In genomic region chr10:78351564-78351886, GRCm38 (mm10) we compare ENCODE assay signal across 8 mouse cellular contexts. TPM values are rescaled to one million over a fixed set of nuclear protein-coding genes. Genes with fewer than 3 reads are reported as not detected.
DNase-seq lines count a peak whose midpoint lies in the region; ATAC-seq and TF ChIP-seq lines count a peak whose summit lies in the region.

No protein-coding gene starts in this region.

- H3K9ac ChIP-seq in ES-Bruce4 (ENCODE audit: low read depth, poor library complexity, severe bottlenecking), result peak overlapping the region; percentile 97
- H3K9ac ChIP-seq in hindbrain, embryonic 11.5 days (ENCODE audit: low read depth, low read length), result peak overlapping the region; percentile 97
- peak overlapping the region; percentile 77 for H3K9ac ChIP-seq in liver, embryonic 12.5 days

- peak overlapping the region; percentile 82 for H3K4me3 ChIP-seq in ES-Bruce4 (ENCODE audit: low read depth, low read length)
- peak overlapping the region; percentile 92 for H3K4me3 ChIP-seq in hindbrain, embryonic 11.5 days (ENCODE audit: low read depth, low read length)
- peak overlapping the region; percentile 71 for H3K4me3 ChIP-seq in liver, embryonic 12.5 days

- no peaks in the 10 kb centered on the region for H3K9me3 ChIP-seq in ES-Bruce4 (replicated peaks; ENCODE audit: control insufficient read depth, insufficient read depth, low read length, poor library complexity, severe bottlenecking)
- no peaks in the 10 kb centered on the region for H3K9me3 ChIP-seq in hindbrain, embryonic 11.5 days (ENCODE audit: control insufficient read depth, low read length)
- H3K9me3 ChIP-seq in liver, embryonic 12.5 days (replicated peaks), result no peaks in the 10 kb centered on the region

- no peak for TF ChIP-seq POLR2A in ES-Bruce4 (IDR thresholded peaks at IDR 0.05; ENCODE audit: insufficient read depth, low read length)

- H3K27me3 ChIP-seq in ES-Bruce4 (ENCODE audit: control insufficient read depth, insufficient read depth, low read length, poor library complexity, severe bottlenecking), result no peaks in the 10 kb centered on the region; the same call in 1 of the 2 replicates
- no peaks in the 10 kb centered on the region for H3K27me3 ChIP-seq in hindbrain, embryonic 11.5 days (ENCODE audit: control insufficient read depth, insufficient read depth, low read length)
- H3K27me3 ChIP-seq in liver, embryonic 12.5 days (replicated peaks), result peaks cover 81% of the 10 kb centered on the region

- DNase-seq in heart, adult 11 months, result peak; percentile 86
- DNase-seq in heart, postnatal 14 days, result no peak
- no peak for DNase-seq in hindbrain, embryonic 11.5 days (ENCODE audit: low spot score)
- no peak for DNase-seq in left cerebral cortex, postnatal 25 days (ENCODE audit: low spot score in 2 of 2)
- DNase-seq in right cerebral cortex, adult 2 months (ENCODE audit: low spot score in 2 of 2), result no peak
- DNase-seq in gastrocnemius, postnatal 4 days (ENCODE audit: low spot score in 2 of 2), result no peak

- H3K4me2 ChIP-seq in hindbrain, embryonic 11.5 days (replicated peaks; ENCODE audit: low read depth, low read length), result peak overlapping the region; percentile 85
- peak overlapping the region; percentile 89 for H3K4me2 ChIP-seq in liver, embryonic 12.5 days

- H3K4me1 ChIP-seq in ES-Bruce4 (ENCODE audit: control insufficient read depth, insufficient read depth, low read length), result peaks cover 3% of the 10 kb centered on the region
- H3K4me1 ChIP-seq in hindbrain, embryonic 11.5 days (replicated peaks; ENCODE audit: control insufficient read depth, insufficient read depth, low read length), result peaks cover 8% of the 10 kb centered on the region
- peaks cover 22% of the 10 kb centered on the region for H3K4me1 ChIP-seq in liver, embryonic 12.5 days

- no peak for TF ChIP-seq CTCF in ES-Bruce4 (IDR thresholded peaks at IDR 0.05; ENCODE audit: low read depth, low read length)

- ATAC-seq in hindbrain, embryonic 11.5 days (ENCODE audit: low FRiP score), result no peak
- peak; percentile 8; the same call in 1 of the 2 replicates for ATAC-seq in liver, embryonic 12.5 days

- no peak overlapping the region for H3K27ac ChIP-seq in ES-Bruce4 (ENCODE audit: insufficient read depth, low read length)
- peak overlapping the region; percentile 61; the same call in 1 of the 2 replicates for H3K27ac ChIP-seq in hindbrain, embryonic 11.5 days (ENCODE audit: low read depth, low read length)
- H3K27ac ChIP-seq in liver, embryonic 12.5 days, result 0 out of 2 replicates have a peak overlapping the region, but pooled peaks have one; percentile 40

- WGBS in hindbrain, embryonic 11.5 days, result 3% methylated on average over 13 of the region's 13 CpGs
- WGBS in liver, embryonic 12.5 days (ENCODE audit: insufficient replicate concordance), result 6% methylated on average over 13 of the region's 13 CpGs

- intact Hi-C loops in heart, postnatal 14 days (cut with DNase I), result loop anchor here (5.0 kb wide), 2 partner anchors 36 to 59 kb away; no protein-coding TSS in a partner anchor
- intact Hi-C loops in left cerebral cortex, postnatal 25 days (cut with DNase I), result no loop called here

- TF ChIP-seq EP300 in ES-Bruce4 (IDR thresholded peaks at IDR 0.05; ENCODE audit: insufficient read depth, low read depth, low read length), result no peak

- H3K36me3 ChIP-seq in ES-Bruce4 (ENCODE audit: control insufficient read depth, insufficient read depth, low read length, poor library complexity, severe bottlenecking), result no peaks in the 10 kb centered on the region
- no peaks in the 10 kb centered on the region for H3K36me3 ChIP-seq in hindbrain, embryonic 11.5 days (ENCODE audit: control insufficient read depth, insufficient read depth, low read length)
- 0 out of 2 replicates have a peak, but pooled peaks cover 3% of the 10 kb centered on the region for H3K36me3 ChIP-seq in liver, embryonic 12.5 days

RNA-seq across cellular contexts. Expression of gene Agpat3, which starts 0.8 kb away (rescaled TPM):
- total RNA-seq in heart, postnatal 14 days (2021), result 100 to 1,000 TPM; 246 to 265 TPM
- 56.0 and 57.7 TPM in 2 replicates for polyA plus RNA-seq in ES-Bruce4 (2011; ENCODE audit: insufficient read depth, insufficient read length, low read depth, missing spikeins)
- polyA plus RNA-seq in hindbrain, embryonic 11.5 days (2014; fragmentation: Nextera tagmentation; extraction: Ambion mirVana), result 44.1 and 46.0 TPM in 2 replicates
- 25.3 and 25.7 TPM in 2 replicates for polyA plus RNA-seq in liver, embryonic 12.5 days (2016; fragmentation: Nextera tagmentation; extraction: Ambion mirVana)
- total RNA-seq in left cerebral cortex, postnatal 25 days (2021), result 100 to 1,000 TPM; 258 to 277 TPM
- 100 to 1,000 TPM; 231 to 259 TPM for total RNA-seq in gastrocnemius, postnatal 4 days (2021)
